Mouse (Mus musculus) layer of hippocampus, adult 8-10 months (tissue): ENCODE results near the gene Dcun1d4. TPM values are rescaled to one million over a fixed set of nuclear protein-coding genes. Genes with fewer than 3 reads are reported as not detected.

Source experiments
- DNase-seq, 2 experiments: peaks; one replicate each; pipeline ENCODE4 v3.0.0; 2022; ENCODE audit warnings: low spot score in 2 of 2
- total RNA-seq, 4 experiments: library from RNA; stranded (reverse); gene quantifications; 2 replicates each; pipeline ENCODE4 v1.2.4; 2022

The Dcun1d4 gene
- total RNA-seq, 4 experiments from 2014 or later: 118 to 135 (median 124) TPM

DNA sequence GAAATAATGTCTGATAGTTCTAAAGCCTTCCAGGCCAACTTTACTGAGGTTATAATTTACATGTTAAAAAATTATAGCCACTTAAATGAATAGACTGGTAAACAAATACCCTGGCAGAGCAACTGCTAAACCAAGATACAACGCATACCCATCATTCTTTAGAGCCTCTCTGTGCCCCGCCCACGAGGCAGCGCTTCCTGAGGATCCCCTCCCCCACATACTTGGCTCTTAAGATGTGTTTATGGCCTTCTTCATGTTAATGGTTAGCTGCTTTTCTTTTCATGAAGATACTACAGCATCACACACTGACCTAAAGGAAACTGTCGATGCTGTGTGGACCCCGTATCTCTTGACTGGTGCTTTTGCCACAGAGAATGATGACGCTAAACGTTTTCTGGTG, 17.8 kb downstream of the Dcun1d4 start:
- no peak for DNase-seq

DNA sequence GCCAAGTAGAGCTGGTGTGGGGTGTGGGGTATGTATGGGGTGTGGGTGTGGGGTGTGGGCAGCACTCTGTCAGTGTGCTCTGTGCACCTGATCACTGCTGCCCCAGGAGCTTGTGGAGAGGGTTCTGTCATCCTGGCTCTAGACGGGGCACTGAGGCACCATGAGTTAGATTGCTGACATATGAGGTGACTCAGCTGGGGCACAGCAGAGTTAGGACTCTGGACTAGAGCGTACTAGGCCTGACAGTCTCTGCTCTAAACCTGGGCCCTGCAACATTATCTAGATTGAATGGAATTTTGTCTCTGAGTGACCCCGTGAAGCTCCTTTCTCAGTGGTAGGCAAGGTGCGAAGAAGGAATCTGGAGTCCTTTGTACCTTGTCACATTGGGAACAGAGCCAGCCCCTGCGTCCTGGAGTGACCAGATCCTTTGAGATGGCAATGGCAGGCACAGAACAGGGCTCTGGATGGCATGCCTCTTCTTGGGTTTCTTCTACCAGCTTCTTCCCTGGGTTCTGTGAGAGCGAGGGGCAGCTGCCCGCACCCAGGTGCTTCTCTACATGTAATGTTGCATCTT, 20.2 kb downstream of the Dcun1d4 start:
- no peak for DNase-seq

DNA sequence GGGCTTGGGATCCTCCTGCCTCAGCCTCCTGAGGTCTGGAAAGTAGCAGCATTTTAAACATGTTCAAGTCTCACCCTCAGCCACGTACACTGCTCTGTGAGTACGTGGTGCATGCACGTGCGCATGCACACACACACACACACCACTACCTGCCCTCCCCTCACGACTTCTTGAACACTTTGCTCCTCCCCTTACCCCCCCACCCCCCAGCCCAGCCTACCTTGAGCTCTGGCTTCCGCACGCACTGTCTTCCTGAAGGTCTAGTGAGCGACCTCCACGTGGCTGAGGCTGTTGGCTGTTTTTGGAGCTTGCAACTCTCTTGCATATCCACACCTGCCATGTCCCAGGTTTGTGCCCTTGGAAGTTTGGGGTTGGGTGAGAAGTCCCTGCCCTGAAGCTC, 21.6 kb downstream of the Dcun1d4 start:
- DNase-seq: no peak

DNA sequence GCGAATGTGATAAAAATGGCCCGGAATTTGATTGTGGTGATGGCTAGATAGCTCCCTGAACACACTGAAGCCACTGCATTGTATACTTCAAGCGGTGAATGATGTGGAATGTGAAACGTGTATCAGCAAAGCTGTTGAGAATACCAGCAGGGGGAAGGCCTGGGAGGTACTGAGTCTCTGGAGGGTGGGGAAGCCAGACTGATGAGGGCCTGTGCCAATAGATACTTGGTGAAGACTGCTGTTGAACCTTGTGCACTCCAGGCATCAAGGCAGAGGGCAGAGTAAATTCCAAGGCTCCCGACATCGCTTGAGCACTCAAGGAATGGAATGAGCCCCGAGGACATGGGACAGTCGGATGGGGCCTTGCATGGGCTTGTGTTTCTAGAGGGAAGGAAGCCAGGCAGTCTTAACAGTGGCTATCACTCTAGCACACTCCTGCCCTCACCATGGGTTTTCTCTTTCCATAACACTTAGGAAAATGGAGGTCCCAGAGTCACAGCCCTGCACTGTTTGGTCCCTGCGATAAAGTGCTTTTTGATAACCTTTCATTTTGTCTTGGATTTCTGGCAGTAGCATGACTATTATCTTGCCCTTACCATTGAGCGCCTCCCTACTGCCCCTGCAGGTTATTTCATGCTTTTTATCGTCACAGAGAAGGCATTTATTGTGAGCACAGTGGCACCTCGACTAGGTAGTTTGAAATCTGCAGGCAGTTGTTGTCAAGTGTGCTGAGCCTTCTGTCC, 22.4 kb downstream of the Dcun1d4 start:
- DNase-seq: no peak

DNA sequence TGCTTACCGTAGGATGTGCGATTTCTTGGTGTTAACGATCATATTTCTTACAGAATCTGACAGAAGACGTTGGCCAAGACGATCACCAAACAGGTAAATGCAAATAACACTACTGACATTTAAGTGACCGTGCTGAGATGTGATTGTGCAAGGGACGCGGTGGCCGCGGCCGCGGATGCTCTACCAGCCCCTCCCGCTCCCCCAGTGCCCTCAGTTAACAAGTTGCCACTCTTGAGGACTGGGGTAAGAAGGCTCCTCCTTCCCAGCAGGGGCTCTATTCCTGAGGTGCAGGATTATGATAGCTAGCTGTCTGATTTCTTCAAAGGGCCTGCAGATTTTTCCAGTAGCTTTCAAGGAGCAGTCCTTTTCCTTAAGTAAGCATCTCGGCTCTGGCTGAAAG, 30.3 kb downstream of the Dcun1d4 start:
- DNase-seq: no peak

DNA sequence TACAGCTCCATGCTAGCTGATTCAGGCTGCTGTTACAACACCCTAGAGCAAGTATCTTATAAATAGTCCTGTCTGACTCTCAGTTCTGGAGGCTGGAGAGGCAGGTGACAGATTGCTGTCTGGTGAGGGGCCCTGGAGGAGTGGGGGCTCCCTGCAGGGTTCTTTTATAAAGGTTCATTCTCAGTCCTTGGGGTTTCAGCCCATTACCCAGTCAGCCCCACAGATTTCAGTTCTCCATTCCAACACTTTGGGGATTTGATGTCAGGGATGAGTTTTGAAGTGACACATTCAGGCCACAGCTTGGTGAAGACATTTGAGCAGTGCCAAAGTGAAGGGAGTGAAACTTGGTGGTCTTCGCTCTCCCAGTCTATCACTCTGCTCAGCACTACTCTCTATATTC, 31.4 kb downstream of the Dcun1d4 start:
- DNase-seq: no peak

DNA sequence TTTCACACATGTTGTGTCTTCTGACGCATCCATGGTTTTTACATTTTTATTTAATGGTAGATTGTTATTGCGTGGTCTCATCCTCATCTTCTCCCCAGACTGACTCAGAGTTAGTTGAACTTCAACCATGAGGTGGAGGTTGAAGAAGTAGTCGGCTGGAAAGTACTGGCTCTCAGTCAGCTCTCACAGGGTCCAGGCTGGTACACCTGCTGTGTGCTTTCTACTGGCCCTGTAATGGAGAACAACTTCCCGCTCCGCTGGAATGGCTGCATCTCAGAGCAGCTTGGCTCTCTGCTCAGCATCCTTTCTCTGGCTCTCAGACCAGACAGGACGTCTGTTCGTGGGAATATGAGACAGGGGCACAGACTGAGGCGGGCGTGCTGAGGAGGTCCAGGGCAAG, 31.9 kb downstream of the Dcun1d4 start:
- DNase-seq: no peak

DNA sequence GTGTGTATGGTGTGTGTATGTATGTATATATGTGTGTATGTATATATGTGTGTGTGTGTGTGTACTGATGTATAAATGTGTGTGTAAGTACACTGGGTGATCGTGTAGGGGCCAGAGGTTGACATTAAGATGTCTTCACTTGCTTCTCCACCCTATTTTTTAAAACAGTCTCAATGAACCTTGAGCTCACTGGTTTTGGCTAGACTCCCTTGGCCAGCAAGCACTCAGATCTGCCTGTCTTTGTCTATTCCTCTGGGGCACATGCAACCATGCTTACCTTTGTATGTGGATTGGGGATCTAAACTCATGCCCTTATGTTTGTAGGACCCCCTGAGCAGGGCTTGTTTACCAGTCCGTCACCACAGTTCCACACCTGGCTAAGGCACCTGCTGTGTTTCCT, 33.4 kb downstream of the Dcun1d4 start:
- no peak for DNase-seq

DNA sequence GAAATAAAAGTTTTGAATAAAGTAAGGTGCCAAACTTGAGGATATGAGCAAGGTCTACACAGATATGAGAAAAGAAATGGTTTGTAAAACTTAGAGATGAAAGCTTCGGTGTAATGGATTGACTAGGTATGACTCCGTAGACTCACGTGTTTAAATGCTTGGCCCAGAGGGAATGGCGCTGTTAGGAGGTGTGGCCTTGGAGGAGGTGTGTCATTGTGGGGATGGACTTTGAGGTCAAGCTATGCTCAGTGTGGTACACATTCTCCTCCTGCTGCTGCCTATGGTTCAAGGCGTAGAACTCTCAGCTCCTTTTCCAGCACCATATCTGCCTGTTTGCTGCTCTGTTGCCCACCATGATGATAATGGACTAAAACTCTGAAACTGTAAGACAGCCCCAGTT, 36.5 kb downstream of the Dcun1d4 start:
- DNase-seq: no peak

DNA sequence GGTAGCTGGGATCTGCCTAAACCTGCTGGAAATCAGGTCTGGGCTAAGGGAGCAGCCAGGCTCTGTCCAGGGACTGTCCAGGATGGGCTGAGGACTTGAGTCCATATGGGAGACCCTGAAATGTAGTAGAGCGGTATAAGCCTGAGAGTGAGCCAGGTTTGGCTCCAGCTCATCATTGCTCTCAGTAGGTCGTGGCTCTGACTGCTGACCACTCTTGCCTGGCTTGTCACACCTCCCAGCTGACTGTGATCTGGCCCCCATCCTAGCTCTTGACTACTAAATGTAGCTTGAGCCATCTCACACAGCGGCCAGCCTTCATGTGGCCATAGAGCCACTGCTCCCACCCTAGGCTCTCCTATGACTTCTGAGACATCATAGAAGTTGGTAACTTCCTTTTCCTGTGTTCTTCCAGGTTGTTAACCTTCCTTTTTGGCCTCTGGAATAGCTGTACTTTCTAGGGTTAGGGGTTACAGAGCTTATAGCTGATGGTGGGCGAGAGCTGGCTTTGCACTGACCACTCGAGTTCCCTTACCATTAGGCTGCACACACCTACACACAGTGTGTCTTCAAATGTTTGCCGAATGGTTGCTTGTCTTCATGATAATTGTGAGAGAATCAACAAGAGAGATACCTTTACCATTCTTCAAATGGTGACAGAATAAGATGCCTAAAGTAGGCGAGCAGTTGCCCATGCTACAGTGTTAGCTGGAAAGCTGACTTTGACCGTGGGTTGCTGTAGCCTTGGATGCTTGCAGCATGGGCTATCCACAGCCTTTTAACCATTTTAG, 37.8 kb downstream of the Dcun1d4 start:
- DNase-seq: no peak

DNA sequence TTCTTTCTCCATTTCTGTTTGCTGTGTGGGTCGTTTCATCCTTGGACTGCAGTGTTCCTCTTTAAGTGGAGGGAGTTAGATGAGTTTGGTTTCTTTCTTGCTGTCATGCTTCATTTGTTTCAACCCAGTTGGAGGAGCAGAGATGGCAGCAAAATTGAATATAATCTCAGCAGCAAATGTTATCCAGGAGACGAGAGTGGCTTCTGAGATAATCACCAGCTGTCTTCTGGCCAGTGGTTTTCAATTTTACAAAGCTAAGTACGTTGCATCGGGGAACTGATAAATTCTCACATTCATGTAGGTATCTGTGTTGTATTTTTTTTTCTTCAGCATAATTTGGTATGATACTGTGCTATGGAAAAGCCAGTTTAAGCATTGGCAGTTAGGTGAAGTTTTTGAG, 40.0 kb downstream of the Dcun1d4 start:
- no peak for DNase-seq

DNA sequence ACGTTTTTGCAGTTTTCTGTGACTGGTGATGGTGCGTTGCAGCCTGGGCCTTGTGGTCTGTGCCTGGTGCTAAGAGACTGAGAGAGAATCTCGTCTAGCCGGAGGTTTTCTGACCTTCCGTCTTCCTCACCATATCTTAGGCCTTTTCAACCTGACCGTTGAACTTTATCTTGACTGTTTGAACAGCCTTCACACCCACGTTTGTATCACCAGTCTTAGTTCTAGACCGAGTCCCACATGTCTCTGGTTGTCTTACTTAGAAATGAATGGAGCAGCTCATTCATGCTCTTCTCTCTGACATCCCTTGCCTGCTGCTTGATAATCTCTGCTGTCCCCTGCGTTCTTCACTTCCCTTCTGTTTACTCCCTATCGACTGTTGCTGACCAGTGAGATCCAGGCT, 42.4 kb downstream of the Dcun1d4 start:
- DNase-seq: no peak

DNA sequence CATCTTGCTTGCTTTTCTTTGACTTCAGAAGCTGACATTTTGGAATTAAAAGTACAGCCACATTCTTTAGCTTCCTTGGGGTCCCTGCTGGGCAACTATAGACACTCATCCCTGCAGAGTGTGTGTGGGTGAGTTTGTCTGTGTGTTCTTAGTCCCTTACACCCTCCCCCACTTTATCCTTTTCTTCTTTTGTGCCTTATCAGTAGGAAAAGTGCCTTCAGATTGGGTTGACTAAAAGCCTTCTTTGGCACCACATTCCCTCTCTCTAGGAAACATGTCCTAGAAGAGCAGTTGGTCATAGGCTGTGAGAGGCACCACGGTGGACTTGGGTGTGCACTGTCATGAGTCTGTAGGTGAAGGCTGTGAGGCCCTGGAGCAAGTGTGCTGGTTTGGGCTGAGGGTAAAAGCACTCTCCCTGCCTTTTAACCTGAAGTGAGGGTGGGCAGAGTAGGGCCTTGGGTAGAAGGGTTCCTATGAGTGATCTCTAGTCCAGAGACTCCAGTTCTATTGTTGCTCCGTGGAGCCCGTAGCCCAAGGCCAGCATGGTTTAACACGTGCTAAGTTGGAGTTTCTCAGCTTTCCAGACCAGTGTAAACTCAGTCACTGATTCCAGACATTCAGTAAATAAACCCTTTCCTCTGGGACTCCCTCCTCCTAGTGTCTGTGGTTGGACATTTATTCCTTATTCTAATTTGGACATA, 43.6 kb downstream of the Dcun1d4 start:
- DNase-seq: no peak

DNA sequence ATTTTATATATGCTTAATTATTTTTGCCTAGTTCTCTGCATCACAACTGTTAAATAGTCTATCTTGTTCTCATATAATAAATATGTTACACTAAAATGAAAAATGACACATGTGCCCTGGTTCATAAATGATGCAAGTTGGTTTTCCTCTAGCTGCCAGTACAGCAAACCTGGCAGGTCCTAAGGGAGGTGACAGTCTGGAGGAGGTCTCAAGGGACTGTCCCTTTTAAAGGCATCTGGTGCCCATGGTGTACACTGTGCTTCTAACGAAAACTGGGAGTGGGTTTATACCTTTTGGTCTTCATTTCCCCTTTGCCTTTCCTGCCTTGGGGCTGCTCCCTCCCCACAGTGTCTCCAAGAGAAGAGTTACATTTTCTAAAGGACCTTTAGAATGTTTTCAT, 51.4 kb downstream of the Dcun1d4 start:
- DNase-seq: no peak

DNA sequence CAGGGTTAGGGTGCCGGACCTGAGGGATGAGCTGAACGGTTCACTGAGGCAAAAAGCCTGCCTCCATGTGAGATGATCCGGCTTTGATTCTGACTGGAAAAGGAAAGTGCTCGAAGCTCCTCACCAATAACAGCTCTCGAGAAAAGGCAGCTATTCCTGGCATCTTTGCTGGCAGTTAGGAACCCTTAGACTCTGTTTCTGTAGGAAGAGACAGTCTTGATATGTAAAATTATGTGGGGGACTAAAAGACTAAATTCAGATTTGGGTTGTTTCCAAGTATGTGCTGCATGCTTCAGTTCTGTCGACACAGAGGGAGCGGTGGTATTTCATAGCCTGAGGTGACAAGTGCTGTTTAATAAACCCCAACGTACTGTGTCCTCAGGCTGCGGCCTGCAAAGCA, 52.1 kb downstream of the Dcun1d4 start:
- no peak for DNase-seq

DNA sequence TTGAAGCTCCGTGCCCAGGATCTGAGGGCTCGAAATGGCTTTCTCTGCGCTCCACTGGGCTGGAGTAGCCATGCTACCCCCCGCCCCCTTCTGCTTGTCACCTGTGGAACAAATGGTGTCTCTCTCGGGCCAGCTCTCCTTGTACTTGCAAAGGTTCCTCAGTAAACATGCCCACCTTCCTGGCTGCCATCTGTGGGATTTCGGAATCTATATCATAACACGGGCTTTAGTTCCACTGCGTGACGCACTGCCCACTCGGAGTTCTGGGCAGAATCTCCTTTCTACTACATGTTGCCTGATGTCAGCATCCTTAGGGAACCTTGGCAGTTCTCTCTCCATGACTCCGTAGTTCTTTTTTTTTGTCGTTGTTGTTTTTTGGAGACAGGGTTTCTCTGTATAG, 56.9 kb downstream of the Dcun1d4 start:
- DNase-seq: no peak

DNA sequence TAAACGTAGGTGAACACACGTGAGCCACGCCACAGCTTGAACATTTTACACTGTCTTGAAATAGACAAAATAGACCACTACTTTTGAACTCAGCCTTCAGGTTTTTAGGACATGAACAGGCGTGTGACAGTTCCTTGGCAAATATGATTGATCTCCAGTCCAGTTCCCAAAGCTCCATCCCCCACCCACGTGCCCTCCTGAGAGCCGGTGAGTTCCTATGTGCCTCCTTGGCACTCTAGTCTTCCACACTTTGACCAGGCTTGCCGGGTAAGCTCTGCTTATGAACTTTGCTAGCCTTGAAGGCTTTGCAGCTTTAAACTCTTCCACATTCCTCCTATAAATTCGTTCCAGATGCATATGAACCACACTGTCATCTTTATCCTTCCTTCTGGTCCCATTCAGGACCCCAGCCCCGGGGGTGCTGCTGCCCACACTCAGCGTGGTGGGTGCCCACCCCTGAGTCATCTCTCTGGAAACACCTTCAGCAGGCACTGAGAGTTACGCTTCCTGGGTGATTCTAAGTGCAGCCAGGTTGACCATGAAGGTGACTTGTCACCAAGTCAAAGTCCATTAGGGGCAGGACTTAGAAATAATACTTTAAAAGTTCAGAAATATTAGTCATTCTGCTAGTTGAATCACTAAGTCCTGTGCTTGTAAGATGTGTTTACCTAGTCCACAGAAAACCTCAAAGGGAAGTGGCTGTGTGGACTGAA, 57.9 kb downstream of the Dcun1d4 start:
- no peak for DNase-seq

DNA sequence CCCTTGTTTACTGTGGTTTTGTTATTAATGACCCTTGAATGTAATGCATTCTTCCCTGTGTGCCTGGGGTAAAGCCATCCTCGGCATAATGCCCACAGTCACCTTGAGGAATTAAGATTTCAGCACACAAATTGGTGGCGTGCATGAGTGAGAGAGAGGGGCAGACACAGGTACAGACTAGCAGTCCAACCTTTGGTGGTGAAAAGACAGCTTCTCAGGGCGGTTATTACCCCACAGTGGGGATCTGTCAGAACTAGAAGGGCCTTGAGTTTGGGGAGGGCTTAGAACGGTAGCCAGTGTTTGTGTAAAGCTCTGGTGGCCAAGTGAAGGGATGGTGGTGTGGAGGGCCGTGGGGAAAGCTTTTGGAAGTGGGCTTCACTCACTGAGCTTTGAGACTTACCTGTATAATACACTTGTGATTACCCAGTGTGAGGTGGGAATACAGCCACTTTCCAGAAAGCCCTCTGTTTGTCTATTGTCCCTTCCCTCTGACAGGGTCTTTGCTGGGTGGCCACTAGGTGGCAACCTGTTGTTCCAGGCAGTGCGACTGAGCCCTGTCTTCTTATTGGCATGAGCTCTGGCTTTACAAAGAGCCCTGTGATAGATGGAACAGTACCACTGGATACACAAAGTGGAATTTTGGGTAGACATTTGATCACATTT, 59.2 kb downstream of the Dcun1d4 start:
- peak; percentile 45 to 62 for DNase-seq

DNA sequence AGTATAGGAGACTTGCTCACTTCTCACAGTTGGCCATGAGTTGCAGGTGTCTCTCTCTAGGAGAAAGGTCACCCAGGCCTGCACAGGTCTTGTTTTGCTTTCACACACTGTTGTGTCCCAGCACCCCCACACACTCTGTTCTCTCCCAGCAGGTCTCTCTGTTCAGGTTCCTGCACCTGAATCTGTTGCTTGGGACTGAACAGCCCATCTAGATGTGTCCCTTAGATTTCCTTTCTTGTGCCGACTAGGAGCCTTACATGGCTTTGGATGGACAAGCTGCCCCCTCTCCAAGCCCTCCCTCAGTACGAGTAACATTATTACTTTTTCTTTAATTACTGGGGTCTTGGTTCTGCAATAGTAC, 59.7 kb downstream of the Dcun1d4 start:
- DNase-seq: no peak

DNA sequence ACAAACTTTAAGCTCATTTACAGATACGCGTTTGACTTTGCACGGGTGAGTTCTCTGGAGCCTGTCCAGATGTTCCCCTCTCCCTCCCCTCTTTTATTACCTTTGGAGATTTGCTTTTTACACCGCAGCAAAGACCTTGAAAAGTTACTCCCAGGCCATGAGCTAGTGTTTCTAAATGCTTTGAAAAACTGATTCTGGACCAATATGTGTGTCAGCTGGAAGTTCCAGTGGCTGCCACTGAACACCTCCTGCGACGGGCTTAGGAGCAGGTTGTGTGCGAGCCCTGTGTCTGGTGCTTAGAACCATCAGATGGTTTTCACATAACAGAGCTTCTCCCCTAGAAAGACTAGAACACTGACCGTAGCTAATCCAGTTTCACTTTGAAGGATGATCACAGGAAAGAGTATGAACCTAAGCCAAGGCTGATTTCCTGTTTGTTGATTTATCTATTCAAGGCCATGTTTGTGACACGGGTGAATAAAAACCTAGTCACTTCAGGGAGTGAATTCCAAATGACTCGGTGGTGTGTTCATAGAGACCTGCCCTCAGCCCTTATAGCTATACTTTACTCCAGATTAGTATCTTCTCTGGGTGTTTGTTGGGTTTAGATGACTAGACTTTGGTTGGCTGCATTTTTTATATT, 63.4 kb downstream of the Dcun1d4 start:
- no peak for DNase-seq
